Mouse (Mus musculus): ENCODE data around the gene Spaca9.

- TF ChIP-seq POLR2A (IDR thresholded peaks at IDR 0.05; ENCODE audit: low read depth, low read length) (no peak), CTCF (IDR thresholded peaks at IDR 0.05; ENCODE audit: extremely low read depth, insufficient read length, insufficient replicate concordance, low read depth, low read length) (no peak)
These were observed 56.4 kb downstream of the Spaca9 start for GRCm38 (mm10) chr2:28643081-28643480.

All from small intestine, adult 2 months (tissue).